Mouse (Mus musculus): Measurements from ENCODE around the gene Stxbp1.

The Stxbp1 gene

DNA sequence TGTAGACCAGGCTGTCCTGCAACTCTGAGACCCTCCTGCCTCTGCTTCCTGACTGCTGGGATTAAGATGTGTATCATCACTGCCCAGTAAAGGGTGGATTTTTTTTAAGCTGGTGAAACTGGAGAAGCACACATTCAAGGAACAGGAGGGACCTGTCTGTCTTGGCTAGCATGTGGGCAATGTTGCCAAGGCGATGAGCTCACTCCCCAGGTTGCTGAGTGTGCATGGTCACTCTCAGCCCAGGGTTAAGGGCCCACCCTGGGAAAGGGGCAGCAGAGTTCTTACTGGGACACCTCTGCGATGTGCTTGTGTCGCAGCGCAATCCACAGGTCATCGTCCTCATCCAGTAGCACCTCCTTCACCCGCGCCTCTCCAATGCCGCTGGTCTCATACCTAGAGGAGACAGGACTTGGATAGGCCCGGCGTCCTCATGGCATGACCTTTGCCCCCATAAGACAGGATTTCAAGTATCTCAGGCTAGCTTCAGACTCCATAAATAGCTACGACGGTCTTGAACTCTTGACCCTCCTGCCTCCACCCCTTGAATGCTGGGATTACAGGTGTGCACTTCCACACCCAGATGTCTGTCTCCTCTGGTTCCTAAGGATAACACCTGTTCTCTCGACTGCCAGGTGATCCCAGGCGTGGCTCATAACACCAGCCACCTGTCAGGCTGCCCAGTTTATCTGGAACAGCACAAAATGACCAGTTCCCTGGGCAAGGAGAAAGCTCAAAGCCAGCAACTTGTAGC lies 38.1 kb downstream of the Stxbp1 start:
- H3K27me3 ChIP-seq (ENCODE audit: control insufficient read depth, insufficient read depth, low read length, poor library complexity, severe bottlenecking): no peaks in the 10 kb centered on the region
- H3K36me3 ChIP-seq (ENCODE audit: control insufficient read depth, insufficient read depth, low read length, poor library complexity, severe bottlenecking): no peaks in the 10 kb centered on the region
- no peak for DNase-seq (ENCODE audit: low read depth, low spot score)

DNA sequence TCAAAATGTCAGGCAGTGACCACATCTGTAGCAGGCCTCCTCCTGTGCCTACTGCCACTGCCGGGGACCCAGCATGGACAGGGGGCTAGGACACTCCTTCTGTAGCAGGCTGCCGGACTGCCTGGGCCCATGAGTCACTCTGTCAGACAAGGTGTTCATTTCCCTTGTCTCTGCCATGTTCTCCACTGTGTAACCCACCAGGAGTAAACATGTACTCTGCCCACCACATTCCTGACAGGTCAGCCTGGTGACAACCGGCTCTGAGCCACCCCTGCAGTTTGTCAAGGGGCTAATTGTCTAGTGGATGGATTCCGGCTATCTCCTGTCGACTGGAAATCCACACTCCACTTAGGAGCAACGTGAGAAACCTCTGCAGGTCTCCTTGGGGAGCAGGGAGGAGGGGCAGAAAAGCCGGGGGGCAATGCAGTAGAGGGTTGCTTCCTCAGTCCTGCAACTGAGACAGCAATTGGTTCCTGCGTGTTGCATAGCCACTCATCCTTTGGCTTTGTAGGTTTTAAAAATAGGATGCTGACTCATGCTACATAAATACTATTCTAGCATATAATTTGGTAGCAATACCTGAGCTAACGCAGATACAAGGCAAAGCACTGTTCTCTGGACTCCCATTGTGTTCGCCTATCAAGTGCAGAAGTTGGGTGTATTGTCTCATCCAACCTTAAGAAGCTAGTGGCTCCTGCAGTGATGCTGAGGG lies 48.6 kb downstream of the Stxbp1 start:
- H3K27me3 ChIP-seq (ENCODE audit: control insufficient read depth, insufficient read depth, low read length, poor library complexity, severe bottlenecking): no peaks in the 10 kb centered on the region
- no peaks in the 10 kb centered on the region for H3K36me3 ChIP-seq (ENCODE audit: control insufficient read depth, insufficient read depth, low read length, poor library complexity, severe bottlenecking)
- DNase-seq (ENCODE audit: low read depth, low spot score): no peak

DNA sequence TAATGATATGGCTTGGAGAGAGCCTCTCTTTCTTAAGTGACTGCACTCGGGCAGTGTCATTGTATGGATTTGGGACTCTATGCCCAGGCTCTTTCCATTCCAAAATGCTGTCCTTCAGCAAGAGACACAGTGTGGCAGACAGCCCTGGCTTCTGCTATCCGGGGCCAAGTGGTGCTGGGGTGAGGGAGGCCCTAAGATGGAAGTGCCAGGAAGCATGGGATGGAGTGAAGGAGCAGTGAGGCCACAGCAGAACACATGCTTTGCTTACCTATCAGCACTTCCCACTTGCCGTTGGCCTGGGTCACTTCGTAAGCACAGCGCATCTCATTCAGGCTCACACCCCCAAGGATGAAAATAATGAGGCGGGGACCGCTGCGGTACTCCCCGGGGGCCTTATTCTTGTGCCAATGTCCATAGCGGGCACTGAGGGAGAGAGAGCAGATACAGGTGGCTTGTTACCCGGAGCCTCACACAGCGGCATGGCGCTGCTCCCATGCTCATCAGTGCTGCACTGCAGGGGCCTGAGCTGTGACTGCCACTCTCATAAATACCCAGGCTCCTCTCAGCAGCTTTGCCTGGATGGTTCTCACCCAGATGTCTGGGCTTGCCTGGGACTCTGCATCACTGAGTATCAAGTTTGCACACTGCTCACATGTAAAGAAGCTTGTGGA lies 51.2 kb downstream of the Stxbp1 start:
- DNase-seq (ENCODE audit: low read depth, low spot score): no peak
- H3K36me3 ChIP-seq (ENCODE audit: control insufficient read depth, insufficient read depth, low read length, poor library complexity, severe bottlenecking): no peaks in the 10 kb centered on the region
- H3K27me3 ChIP-seq (ENCODE audit: control insufficient read depth, insufficient read depth, low read length, poor library complexity, severe bottlenecking): no peaks in the 10 kb centered on the region

DNA sequence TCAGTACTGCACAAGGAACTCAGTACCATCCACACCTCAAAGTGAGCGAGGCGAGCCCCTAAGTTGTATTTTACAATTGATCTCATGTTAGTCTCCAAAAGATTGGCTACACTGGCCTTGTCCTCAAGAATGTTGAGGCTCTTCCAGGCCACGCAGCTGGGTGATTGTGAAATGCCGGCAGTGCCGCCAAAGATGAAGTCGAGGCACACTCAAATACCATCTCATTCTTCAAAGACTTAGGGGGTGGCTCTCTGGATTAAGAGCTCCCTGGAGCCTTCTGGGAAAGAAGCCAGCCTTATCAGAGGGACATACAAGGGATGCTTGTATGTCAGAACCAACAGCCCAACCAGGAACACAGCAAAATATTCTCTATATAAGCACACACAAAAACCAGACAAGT lies 55.7 kb downstream of the Stxbp1 start:
- no peak for DNase-seq (ENCODE audit: low read depth, low spot score)

DNA sequence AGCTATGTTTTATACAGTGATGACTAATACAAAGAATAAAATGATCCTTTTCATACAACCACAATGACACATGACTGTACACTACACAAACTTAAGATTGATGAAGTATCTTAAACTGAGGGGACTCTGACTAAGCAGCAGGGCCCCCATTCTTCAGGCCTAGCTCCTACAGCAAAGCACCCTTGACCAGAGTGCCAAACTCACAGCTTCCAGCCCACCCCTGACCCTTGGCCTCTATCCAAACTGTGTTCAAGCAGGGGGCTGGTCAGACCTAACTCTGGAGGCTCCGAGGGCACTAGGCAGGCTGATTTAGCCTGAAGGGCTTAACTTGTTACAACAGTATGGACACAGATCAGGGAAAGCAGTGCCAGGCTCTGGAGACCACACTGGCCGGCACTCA lies 58.5 kb downstream of the Stxbp1 start:
- Histone ChIP-seq H3K27me3 (ENCODE audit: control insufficient read depth, insufficient read depth, low read length, poor library complexity, severe bottlenecking) (no peaks in the 10 kb centered on the region), H3K36me3 (ENCODE audit: control insufficient read depth, insufficient read depth, low read length, poor library complexity, severe bottlenecking) (no peaks in the 10 kb centered on the region)
- DNase-seq (ENCODE audit: low read depth, low spot score): no peak

More for the DNA sequence above, 55.7 kb downstream of the Stxbp1 start:
- Histone ChIP-seq H3K36me3 (ENCODE audit: control insufficient read depth, insufficient read depth, low read length, poor library complexity, severe bottlenecking) (no peaks in the 10 kb centered on the region), H3K27me3 (ENCODE audit: control insufficient read depth, insufficient read depth, low read length, poor library complexity, severe bottlenecking) (no peaks in the 10 kb centered on the region)

DNA sequence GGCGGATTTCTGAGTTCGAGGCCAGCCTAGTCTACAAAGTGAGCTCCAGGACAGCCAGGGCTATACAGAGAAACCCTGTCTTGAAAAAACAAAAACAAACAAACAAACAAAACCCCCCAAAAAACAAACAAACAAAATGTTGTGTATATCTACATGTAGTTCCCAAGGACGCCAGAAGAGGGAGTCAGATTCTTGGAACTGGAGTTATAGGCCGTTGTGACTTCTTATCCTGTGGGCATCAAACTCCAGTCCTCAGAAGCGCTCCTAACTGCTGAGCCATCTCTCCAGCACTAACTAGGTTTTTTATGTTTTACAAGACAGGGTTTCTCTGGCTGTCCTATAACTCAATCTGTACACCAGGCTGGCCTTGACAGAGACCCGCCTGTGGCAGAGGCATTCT lies 59.9 kb downstream of the Stxbp1 start:
- Histone ChIP-seq H3K27me3 (ENCODE audit: control insufficient read depth, insufficient read depth, low read length, poor library complexity, severe bottlenecking) (no peaks in the 10 kb centered on the region), H3K36me3 (ENCODE audit: control insufficient read depth, insufficient read depth, low read length, poor library complexity, severe bottlenecking) (no peaks in the 10 kb centered on the region)
- peak; percentile 61 for DNase-seq (ENCODE audit: low read depth, low spot score)

DNA sequence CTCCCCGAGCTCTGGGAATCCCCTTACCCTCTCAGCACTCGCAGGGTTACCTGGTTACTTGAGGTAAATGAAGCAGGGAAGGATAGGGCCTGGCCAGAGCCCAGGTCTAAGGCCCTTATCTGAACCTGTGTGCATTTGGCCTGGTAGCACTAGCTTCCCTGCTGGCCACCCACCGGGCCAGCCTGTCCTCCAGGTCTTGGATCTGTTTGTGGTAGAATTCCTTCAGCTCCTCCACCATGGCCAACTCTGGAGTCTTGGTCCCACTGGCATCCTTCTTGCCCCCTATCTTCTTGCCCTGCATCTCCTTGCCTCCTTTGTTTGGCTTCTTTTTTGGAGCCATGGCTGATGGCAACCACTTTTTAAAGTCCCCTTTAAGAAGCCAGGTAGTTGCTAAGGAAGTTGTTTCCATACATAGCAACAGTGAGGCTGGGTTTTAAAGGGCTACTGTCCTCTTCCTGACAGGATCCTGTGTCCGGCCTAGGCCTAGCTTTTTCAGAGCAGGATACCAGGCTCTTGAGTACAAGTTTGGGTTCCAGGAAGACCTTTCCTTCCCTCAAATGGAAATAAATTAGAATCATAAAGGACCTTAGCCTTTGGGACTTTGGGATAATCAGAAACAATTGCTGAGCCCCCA lies 62.9 kb downstream of the Stxbp1 start, which contains the start of gene Cfap157:
TSS of gene Cfap157 (minus strand) at position 381 of the 634 bp plus-strand sequence.
- no peaks in the 10 kb centered on the region for H3K36me3 ChIP-seq (ENCODE audit: control insufficient read depth, insufficient read depth, low read length, poor library complexity, severe bottlenecking)
- no peaks in the 10 kb centered on the region for H3K27me3 ChIP-seq (ENCODE audit: control insufficient read depth, insufficient read depth, low read length, poor library complexity, severe bottlenecking)
- DNase-seq (ENCODE audit: low read depth, low spot score): no peak

DNA sequence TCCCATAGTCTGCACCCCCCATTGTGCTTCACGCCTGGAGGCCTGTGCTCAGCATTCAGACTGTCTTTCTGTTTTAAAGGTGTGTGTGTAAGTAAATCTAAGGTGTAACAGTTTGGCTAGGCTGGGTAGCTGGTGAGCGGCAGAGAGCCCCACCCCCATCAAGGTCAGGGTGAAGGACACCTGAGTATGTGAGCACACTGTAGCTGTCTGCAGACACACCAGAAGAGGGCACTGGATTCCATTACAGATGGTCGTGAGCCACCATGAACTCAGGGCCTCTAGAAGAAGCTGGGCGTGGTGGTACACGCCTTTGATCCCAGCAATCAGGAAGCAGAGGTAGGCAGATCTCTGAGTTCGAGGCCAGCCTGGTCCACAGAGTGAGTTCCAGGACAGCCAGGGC lies 65.3 kb downstream of the Stxbp1 start:
- Histone ChIP-seq H3K27me3 (ENCODE audit: control insufficient read depth, insufficient read depth, low read length, poor library complexity, severe bottlenecking) (no peaks in the 10 kb centered on the region), H3K36me3 (ENCODE audit: control insufficient read depth, insufficient read depth, low read length, poor library complexity, severe bottlenecking) (no peaks in the 10 kb centered on the region)
- no peak for DNase-seq (ENCODE audit: low read depth, low spot score)

DNA sequence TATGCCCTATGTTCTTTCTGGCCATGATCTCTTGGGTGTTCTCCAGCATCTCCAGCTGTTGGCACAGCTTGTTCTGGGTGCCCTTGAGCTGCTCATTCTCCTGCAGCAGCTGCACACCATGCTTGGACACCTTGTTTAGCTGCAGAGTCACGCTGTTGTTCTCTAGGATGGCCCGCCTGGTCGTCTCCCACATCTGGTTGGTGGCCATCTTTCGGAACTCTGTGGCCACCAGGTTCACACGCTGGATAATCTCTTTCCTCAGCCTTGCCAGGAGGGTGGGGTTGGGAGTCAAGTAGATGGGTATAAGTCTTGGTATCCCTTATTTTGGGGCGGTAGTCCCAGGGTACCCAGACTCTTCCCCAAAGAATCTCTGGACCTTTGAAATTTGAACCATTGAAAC lies 67.3 kb downstream of the Stxbp1 start:
- Histone ChIP-seq H3K27me3 (ENCODE audit: control insufficient read depth, insufficient read depth, low read length, poor library complexity, severe bottlenecking) (no peaks in the 10 kb centered on the region), H3K36me3 (ENCODE audit: control insufficient read depth, insufficient read depth, low read length, poor library complexity, severe bottlenecking) (no peaks in the 10 kb centered on the region)
- DNase-seq (ENCODE audit: low read depth, low spot score): no peak

DNA sequence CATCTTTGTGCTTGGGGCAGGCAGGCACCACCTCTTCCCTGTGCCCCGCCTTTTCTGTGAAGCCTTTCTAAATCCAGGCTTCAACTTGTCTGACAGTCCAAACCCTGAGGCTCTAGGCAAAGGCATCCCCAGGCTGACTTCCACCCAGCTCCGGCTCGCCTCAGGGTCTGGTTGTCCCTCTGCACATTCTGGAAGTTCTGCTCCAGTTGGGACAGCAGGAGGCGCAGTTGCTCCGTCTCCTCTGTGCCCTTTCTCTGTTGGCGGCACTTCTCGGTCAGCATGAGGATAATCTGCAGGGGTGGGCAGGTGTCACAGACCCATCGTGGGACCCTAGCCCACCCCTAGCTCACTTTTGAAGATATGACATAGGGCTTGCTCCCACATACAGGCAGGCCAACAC lies 67.9 kb downstream of the Stxbp1 start:
- peak; percentile 70 for DNase-seq (ENCODE audit: low read depth, low spot score)
- H3K27me3 ChIP-seq (ENCODE audit: control insufficient read depth, insufficient read depth, low read length, poor library complexity, severe bottlenecking): no peaks in the 10 kb centered on the region
- H3K36me3 ChIP-seq (ENCODE audit: control insufficient read depth, insufficient read depth, low read length, poor library complexity, severe bottlenecking): no peaks in the 10 kb centered on the region

DNA sequence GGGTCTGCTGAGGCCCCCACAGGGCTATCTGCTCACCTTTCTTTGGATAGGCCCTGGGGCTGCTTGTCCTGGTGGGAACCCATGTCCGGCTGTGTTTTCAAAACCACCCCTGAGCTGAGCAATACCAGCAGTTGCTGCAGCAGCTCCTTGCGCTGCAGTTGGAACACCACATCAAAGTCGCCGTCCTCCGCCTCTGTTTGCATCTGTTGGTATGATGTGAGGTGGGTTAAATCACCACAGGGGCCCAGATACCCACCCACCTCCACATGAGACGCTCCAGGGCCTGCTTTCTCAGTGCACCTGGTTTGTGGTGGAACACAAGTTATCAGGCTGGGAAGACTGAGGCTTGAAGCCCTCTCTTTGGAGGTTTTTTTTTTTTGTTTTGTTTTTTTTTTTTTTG lies 69.0 kb downstream of the Stxbp1 start:
- no peak for DNase-seq (ENCODE audit: low read depth, low spot score)
- no peaks in the 10 kb centered on the region for H3K36me3 ChIP-seq (ENCODE audit: control insufficient read depth, insufficient read depth, low read length, poor library complexity, severe bottlenecking)
- H3K27me3 ChIP-seq (ENCODE audit: control insufficient read depth, insufficient read depth, low read length, poor library complexity, severe bottlenecking): no peaks in the 10 kb centered on the region

DNA sequence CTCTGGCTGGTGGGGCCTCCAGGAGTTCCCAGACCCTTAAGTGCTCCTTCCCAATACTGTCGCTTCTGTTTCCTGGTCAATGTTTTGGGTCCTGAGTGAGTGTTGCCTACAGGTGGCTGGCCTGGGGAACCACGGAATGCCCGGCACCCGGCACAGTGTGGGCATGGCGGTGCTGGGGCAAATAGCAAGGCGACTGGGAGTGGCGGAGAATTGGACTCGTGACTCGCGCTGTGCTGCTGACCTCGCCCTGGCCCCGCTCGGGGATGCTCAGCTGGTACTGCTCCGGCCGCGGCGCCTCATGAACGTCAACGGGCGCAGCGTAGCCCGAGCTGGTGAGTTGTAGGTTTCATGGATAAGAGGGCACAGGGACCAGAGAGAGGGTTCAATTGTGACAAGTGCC lies 70.9 kb downstream of the Stxbp1 start:
- Histone ChIP-seq H3K27me3 (ENCODE audit: control insufficient read depth, insufficient read depth, low read length, poor library complexity, severe bottlenecking) (no peaks in the 10 kb centered on the region), H3K36me3 (ENCODE audit: control insufficient read depth, insufficient read depth, low read length, poor library complexity, severe bottlenecking) (no peaks in the 10 kb centered on the region)
- no peak for DNase-seq (ENCODE audit: low read depth, low spot score)

DNA sequence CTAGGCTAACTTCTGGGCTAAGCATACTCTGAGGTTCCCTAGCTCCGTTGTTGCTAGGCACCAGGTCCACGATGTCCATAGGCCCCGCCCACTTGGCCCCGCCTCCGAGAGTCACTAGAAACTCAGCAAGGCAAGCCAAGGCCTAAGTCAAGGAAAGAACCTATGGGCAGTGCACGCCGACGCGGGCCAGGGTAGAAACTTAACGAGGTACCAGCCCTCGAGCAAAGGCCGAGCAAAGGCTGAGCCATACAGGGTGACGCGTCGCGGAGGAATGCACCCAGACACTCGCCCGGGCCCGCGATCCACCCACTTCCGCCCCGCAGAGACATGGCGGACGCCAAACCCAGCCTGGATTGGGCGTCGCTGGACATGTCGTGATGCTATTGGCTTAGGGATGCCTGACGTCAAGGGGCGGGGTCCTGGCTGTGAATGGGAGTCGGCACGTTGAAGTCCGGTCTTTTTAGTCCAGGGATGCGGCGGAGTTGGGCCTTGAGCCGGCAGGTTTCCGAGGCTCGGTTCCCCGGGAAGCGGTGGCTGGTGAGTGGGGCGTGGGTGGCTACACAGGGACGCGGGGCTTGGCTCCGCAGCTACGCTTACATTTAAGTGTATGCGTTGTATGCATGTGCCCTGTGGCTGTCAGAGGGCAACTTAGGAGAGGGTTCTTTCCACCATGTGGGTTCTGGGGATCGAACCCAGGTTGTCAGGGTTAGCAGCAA lies 71.5 kb downstream of the Stxbp1 start, which contains the start of the genes Ttc16 and Ptrh1:
TSS of gene Ttc16 (minus strand) at position 275 of the 716 bp plus-strand sequence.
TSS of gene Ptrh1 (plus strand) at position 428 of the 716 bp plus-strand sequence.
- H3K27me3 ChIP-seq (ENCODE audit: control insufficient read depth, insufficient read depth, low read length, poor library complexity, severe bottlenecking): no peaks in the 10 kb centered on the region
- peak; percentile 96 for DNase-seq (ENCODE audit: low read depth, low spot score)
- H3K36me3 ChIP-seq (ENCODE audit: control insufficient read depth, insufficient read depth, low read length, poor library complexity, severe bottlenecking): no peaks in the 10 kb centered on the region

DNA sequence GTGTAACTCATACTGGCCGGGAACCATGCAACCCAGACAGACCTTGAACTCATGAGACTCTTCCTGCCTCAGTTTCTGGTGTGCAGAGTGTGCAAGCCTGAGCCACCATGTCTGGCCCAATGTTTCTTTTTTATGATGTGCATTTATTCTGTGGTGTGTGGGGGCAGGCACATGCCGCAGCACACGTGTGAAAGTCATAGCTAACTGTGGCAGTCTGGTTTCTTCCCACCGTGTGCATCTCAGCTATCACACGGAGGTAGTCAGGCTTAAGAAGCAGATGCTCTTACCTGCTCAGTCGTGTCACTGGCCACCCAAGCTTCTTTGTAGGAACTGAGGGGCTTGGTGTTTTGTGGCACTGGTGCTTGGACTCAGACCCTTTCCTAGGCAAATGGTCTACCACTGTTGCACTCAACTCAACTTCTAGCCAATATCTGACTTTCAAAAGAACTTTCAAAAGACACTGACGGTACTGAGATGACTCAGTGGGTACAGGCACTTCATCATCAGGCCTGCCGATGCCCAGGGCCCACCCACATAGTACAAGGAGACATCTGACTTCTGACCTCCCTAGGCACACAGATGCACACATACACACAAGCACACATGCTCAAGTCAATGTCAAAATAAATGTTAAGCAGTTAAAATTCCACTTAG lies 74.3 kb downstream of the Stxbp1 start:
- no peaks in the 10 kb centered on the region for H3K27me3 ChIP-seq (ENCODE audit: control insufficient read depth, insufficient read depth, low read length, poor library complexity, severe bottlenecking)
- H3K36me3 ChIP-seq (ENCODE audit: control insufficient read depth, insufficient read depth, low read length, poor library complexity, severe bottlenecking): no peaks in the 10 kb centered on the region
- DNase-seq (ENCODE audit: low read depth, low spot score): no peak

All from splenic B cell, adult 2 months (primary cell).